Mouse (Mus musculus): ENCODE results near the gene Olfr700.
"Not testable (repeated sequence)": the region's sequence is repeated elsewhere in the genome, so short reads cannot be mapped to it uniquely, and the experiment has no call there.

Gene Olfr700

GRCm38 (mm10) chr7:106808734-106809133, at the start of gene Olfr700:
Gene Olfr700 (minus strand): TSS chr7:106808834.
- DNase-seq (ENCODE audit: inconsistent age in 2 of 2, low spot score in 1 of 2), result no peak

GRCm38 (mm10) chr7:106843060-106843459, 34.4 kb upstream of the Olfr700 start, which contains the start of gene Olfr703:
Gene Olfr703 (plus strand): TSS chr7:106843360.
- no peak for DNase-seq (ENCODE audit: inconsistent age in 2 of 2, low spot score in 1 of 2)

- DNase-seq (ENCODE audit: inconsistent age in 2 of 2, low spot score in 1 of 2), result no peak
These were observed 25.2 kb upstream of the Olfr700 start, which contains the start of gene Olfr702 for GRCm38 (mm10) chr7:106833793-106834192. Gene Olfr702 (minus strand): TSS chr7:106833893.

DNA sequence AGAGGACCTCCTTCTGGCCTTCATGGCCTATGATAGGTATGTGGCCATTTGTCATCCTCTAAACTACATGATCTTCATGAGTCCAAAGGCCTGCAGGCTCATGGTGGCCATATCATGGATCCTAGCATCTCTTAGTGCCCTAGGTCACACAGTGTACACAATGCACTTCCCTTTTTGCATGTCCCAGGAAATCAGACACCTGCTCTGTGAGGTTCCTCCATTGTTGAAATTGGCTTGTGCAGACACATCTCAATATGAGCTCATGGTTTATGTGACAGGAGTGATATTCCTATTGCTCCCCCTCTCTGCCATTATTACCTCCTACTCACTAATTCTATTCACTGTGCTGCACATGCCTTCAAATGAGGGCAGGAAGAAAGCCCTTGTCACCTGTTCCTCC, 9.8 kb upstream of the Olfr700 start:
- DNase-seq (ENCODE audit: inconsistent age in 2 of 2, low spot score in 1 of 2), result no peak

GRCm38 (mm10) chr7:106815775-106816174, 7.1 kb upstream of the Olfr700 start:
- DNase-seq (ENCODE audit: inconsistent age in 2 of 2, low spot score in 1 of 2), result peak in 1 of 2 experiments; percentile 43

DNA sequence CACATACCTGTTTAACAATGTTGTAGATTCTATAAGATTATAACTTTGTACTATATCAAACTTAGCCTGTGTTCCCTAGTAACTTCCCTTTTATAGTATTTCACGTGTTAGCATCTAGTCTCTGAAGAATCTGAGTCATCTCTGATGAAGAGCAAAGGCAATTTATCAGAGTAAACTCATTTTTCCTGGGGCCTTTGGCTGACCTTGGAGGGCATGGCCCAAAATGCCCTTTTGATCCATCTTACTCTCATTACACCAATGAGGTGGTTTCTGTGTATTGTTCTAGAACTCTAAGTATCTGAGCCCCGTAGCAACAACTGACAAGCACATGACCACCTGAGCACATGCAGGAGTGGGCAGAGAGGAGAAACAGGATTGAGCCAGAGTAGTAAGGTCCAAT, 5.2 kb upstream of the Olfr700 start, which contains the start of gene Olfr701:
Olfr701 (plus strand) TSS at position 301 of the 400 bp plus-strand sequence.
- DNase-seq (ENCODE audit: inconsistent age in 2 of 2, low spot score in 1 of 2), result peak; percentile 11 to 54

- no peak for DNase-seq (ENCODE audit: inconsistent age in 2 of 2, low spot score in 1 of 2)
These were observed 15.5 kb downstream of the Olfr700 start, which contains the start of gene Olfr699 for GRCm38 (mm10) chr7:106793098-106793497. Gene Olfr699 (minus strand): TSS chr7:106793198.

- no peak for DNase-seq (ENCODE audit: inconsistent age in 2 of 2, low spot score in 1 of 2)
These were observed 20.3 kb downstream of the Olfr700 start for GRCm38 (mm10) chr7:106788330-106788729.

DNA sequence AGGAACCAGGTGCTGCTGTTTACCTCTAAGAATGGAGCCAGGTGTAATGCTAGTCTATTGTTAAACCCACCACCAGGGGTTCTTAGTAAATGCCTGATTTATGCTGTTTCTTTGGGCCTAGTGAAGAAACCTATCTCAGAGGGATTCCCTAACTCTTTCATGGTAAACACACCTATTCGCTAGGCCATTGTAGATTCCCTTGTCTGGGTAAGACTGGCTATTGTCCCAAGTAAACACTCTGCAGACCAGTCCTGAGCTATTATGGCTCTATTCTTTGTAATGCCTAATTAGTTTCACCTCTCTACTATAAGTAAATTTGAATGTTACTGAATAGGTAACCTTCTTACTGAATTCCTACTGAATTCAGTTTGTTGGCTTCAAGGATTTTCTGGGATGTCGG, 47.6 kb downstream of the Olfr700 start:
- not testable (repeated sequence) for DNase-seq (ENCODE audit: inconsistent age in 2 of 2, low spot score in 1 of 2)

DNA sequence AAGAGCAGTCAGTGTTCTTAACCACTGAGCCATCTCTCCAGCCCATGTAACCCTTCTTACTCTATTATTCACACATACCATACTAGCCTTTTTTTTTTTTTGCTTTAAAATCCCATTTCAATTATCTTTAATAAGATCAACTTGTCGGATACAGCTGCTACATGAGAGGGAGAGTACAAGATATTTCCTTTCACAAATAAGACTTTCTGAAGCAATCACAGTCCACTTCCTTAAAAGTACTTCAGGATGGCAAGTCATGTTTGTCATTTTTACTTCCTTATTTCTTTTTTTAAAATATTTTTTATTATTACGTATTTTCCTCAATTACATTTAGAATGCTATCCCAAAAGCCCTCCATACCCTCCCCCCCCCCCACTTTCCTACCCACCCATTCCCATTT, 49.8 kb downstream of the Olfr700 start:
- no peak for DNase-seq (ENCODE audit: inconsistent age in 2 of 2, low spot score in 1 of 2)

All from adrenal gland, adult (tissue).